Mouse (Mus musculus) gastrocnemius, adult 2 months (tissue): ENCODE results near the gene Zfp423. TPM values are rescaled to one million over a fixed set of nuclear protein-coding genes. Genes with fewer than 3 reads are reported as not detected.

ENCODE experiments used
- DNase-seq: peaks from one replicate; pipeline ENCODE4 v3.0.0; 2022
- H3K27ac ChIP-seq: fragments of 200-600 bp; 2 replicates; pipeline ENCODE4 v1.8.1; 2022; ENCODE audit warnings: mild to moderate bottlenecking
- H3K4me3 ChIP-seq: fragments of 200-600 bp; 2 replicates; pipeline ENCODE4 v1.8.1; 2022; ENCODE audit warnings: mild to moderate bottlenecking, moderate library complexity
- CTCF ChIP-seq: fragments of 200-600 bp; IDR thresholded peaks from 2 replicates; pipeline ENCODE4 v1.8.1; 2022; ENCODE audit warnings: antibody characterized with exemption, mild to moderate bottlenecking, moderate library complexity
- intact Hi-C: fragments of 180-260 bp; cut with DNase I; formaldehyde crosslinking; loops from one replicate; pipeline ENCODE4 v1.15.1; 2025
- total RNA-seq, 2 experiments: library from RNA; stranded (reverse); gene quantifications; 2 replicates each; pipeline ENCODE4 v1.2.3; 2021

Gene Zfp423
- total RNA-seq, 2 experiments from 2014 or later = 13.0 to 15.6 TPM

GRCm38 (mm10) chr8:87645371-87645770, 314.0 kb downstream of the Zfp423 start:
- intact Hi-C loops = no loop called here
- no peak for TF ChIP-seq CTCF
- H3K4me3 ChIP-seq = no peak overlapping the region
- no peak overlapping the region for H3K27ac ChIP-seq
- no peak for DNase-seq

- intact Hi-C loops = loop anchor here (2.0 to 5.0 kb wide), 2 partner anchors 46 to 381 kb away; no protein-coding TSS in a partner anchor
Measured at GRCm38 (mm10) chr8:87640930-87641329, 318.5 kb downstream of the Zfp423 start.

DNA sequence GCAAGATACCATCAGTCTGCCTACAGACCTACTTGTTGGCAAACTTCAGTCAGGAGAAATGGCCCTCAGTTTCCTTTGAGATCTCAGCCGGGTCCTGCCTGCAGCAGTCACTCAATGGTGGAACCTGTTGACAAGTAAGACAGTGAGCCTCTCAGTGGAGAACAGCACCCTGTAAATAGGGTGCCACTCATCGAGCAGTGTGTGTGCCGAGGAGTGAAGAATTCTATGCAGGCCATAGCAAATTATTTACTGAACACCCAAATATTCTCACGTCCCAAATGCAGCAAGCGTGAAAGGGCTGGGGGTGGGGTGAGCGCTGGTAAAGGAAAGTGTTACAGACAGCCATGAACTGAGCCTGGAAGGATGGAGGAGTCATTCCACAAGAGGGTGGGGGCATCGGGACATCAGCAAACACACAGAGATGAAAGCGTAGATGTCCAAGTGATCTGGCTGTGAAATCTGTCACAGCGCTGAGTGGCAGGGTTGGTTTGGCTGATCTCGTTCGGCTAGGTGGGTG, 323.1 kb downstream of the Zfp423 start:
- H3K27ac ChIP-seq = no peak overlapping the region
- intact Hi-C loops = no loop called here
- DNase-seq = no peak
- TF ChIP-seq CTCF = no peak
- no peak overlapping the region for H3K4me3 ChIP-seq

More at GRCm38 (mm10) chr8:87640930-87641329, 318.5 kb downstream of the Zfp423 start:
- H3K4me3 ChIP-seq = no peak overlapping the region
- no peak overlapping the region for H3K27ac ChIP-seq
- DNase-seq = no peak
- TF ChIP-seq CTCF = peak; percentile 81

DNA sequence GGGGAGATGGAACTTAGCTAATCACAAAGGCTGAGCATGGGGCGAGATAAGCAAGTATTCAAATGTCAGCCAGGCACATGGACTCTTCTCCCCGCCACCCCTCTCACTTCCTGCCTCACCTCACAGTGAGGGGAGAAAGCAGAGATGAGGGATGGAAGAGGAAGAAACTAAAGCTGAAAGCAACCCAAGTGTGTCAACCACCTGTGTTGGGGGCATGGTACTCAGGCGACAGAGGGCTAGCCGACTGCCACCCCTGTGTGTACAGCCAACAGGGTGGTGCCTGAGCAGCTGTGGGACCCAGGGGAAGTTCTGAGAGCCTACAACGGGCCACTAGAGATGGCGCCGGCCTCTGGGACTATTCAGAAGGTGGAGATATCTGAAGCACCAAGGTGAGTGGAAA, 327.6 kb downstream of the Zfp423 start:
- TF ChIP-seq CTCF = no peak

GRCm38 (mm10) chr8:87629656-87630055, 329.7 kb downstream of the Zfp423 start:
- no peak for TF ChIP-seq CTCF
- Histone ChIP-seq H3K4me3 (no peak overlapping the region), H3K27ac (no peak overlapping the region)
- intact Hi-C loops = no loop called here
- no peak for DNase-seq

More for the DNA sequence above, 327.6 kb downstream of the Zfp423 start:
- no peak overlapping the region for H3K4me3 ChIP-seq
- H3K27ac ChIP-seq = no peak overlapping the region
- no peak for DNase-seq
- intact Hi-C loops = no loop called here

- TF ChIP-seq CTCF = no peak
- Histone ChIP-seq H3K4me3 (no peak overlapping the region), H3K27ac (no peak overlapping the region)
- no peak for DNase-seq
- intact Hi-C loops = no loop called here
Measured at GRCm38 (mm10) chr8:87621181-87621580, 338.2 kb downstream of the Zfp423 start.

DNA sequence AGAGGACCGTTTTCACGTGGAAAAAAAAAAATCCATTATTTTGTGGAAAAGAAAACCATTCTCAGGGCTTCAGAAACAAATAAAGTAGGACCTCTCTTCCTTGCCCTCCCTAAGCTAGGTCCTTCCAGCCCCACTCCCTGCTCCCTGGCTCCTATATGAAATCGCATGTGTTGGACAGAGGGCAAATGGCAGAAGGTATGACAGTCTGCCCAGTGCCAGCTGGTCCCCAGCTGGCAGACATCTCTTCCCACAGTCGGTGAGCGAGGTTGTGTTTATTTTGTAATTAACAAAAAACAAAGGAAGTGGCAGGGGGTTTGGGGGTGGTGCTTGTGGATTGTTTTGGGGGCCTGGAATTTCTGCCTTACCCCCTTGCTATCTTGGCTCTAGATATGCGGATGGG, 339.2 kb downstream of the Zfp423 start:
- intact Hi-C loops = no loop called here
- no peak overlapping the region for H3K4me3 ChIP-seq
- TF ChIP-seq CTCF = no peak
- H3K27ac ChIP-seq = no peak overlapping the region
- no peak for DNase-seq

GRCm38 (mm10) chr8:87619529-87619928, 339.9 kb downstream of the Zfp423 start:
- no peak overlapping the region for H3K4me3 ChIP-seq
- no peak for DNase-seq
- no peak overlapping the region for H3K27ac ChIP-seq
- intact Hi-C loops = no loop called here
- no peak for TF ChIP-seq CTCF

- no peak for TF ChIP-seq CTCF
- Histone ChIP-seq H3K4me3 (no peak overlapping the region), H3K27ac (no peak overlapping the region)
- intact Hi-C loops = no loop called here
- peak; percentile 58 for DNase-seq
Measured at GRCm38 (mm10) chr8:87619118-87619517, 340.3 kb downstream of the Zfp423 start.

GRCm38 (mm10) chr8:87613701-87614100, 345.7 kb downstream of the Zfp423 start:
- peak; percentile 19; the same call in 1 of the 2 replicates for TF ChIP-seq CTCF
- DNase-seq = no peak
- no peak overlapping the region for H3K27ac ChIP-seq
- intact Hi-C loops = no loop called here
- H3K4me3 ChIP-seq = no peak overlapping the region

Other genes with a start within 250 kb of the Zfp423 start
- gene Cnep1r1, start 159.2 kb upstream of the Zfp423 start, total RNA-seq = 10 to 100 TPM; 36.8 to 43.0 TPM
- gene Heatr3, start 178.3 kb upstream of the Zfp423 start, total RNA-seq = 10 to 100 TPM; 32.6 to 32.7 TPM
- gene Tent4b, start 239.6 kb upstream of the Zfp423 start, total RNA-seq = 10 to 100 TPM; 16.3 to 18.4 TPM